Mouse (Mus musculus): ENCODE data around the gene B4galt2. TPM values are rescaled to one million over a fixed set of nuclear protein-coding genes. Genes with fewer than 3 reads are reported as not detected.

The B4galt2 gene
- polyA plus RNA-seq, 1 experiment, result 2.4 TPM

DNA sequence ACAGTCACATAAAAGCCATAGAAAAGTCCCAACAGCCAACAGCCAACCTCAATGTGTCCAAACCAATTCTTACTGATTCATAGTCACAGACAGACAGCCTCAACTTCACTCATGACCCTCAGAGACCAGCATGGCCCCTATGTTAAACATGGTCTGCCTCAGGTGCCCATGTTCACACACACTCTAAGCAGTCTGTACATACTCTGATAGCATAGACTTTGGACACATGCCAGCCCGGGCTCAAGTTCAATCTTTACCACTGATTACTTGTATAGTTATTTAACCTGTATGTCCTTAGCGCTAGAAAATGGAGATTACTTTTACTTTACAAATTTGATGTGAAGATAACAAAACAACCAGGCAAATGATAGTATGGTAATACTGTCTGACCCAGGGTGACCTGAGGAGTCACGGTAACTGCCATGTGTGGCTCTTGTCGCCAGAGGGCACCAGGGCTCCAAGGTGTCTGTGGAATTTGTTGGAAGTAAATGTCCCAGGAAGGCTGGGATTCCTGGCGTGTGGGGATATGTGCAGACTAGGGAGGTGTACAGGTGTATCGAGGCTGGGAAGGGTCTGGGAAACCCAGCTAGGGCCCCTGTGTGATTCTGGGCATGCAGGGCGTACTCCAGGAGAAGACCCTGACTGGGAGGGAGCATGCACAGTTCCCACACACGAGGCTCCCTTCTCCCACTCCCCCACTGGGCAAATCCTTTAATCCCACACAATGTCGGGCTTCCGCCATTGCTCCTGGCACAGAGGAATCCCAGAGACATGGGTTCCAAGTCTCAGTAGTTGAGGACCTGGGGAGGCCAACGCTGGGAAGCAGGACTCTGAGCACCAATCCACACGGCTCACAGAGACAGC is 53.8 kb downstream of the B4galt2 start:
- peak overlapping the region; percentile 54 for H3K27ac ChIP-seq (ENCODE audit: control insufficient read depth, insufficient read depth, low read depth, low read length, poor library complexity)
- WGBS, result 21% methylated on average over 12 of the region's 12 CpGs

GRCm38 (mm10) chr4:117828572-117829145 is 54.6 kb downstream of the B4galt2 start:
- H3K27ac ChIP-seq (ENCODE audit: control insufficient read depth, insufficient read depth, low read depth, low read length, poor library complexity), result no peak overlapping the region
- H3K4me3 ChIP-seq (replicated peaks; ENCODE audit: control insufficient read depth, low read depth, low read length), result no peak overlapping the region
- H3K4me1 ChIP-seq (ENCODE audit: control insufficient read depth, insufficient read depth, low read length), result peaks cover 8% of the 10 kb centered on the region
- 42% methylated on average over 8 of the region's 8 CpGs for WGBS
- TF ChIP-seq CTCF (IDR thresholded peaks at IDR 0.05; ENCODE audit: control insufficient read depth, insufficient read depth, low read length) (no peak), POLR2A (IDR thresholded peaks at IDR 0.05; ENCODE audit: borderline replicate concordance, control insufficient read depth, low read depth, low read length) (no peak)

More for the DNA sequence above, 53.8 kb downstream of the B4galt2 start:
- Histone ChIP-seq H3K4me1 (ENCODE audit: control insufficient read depth, insufficient read depth, low read length) (peaks cover 9% of the 10 kb centered on the region), H3K4me3 (replicated peaks; ENCODE audit: control insufficient read depth, low read depth, low read length) (peak overlapping the region; percentile 11)
- TF ChIP-seq CTCF (IDR thresholded peaks at IDR 0.05; ENCODE audit: control insufficient read depth, insufficient read depth, low read length) (peak; percentile 81), POLR2A (IDR thresholded peaks at IDR 0.05; ENCODE audit: borderline replicate concordance, control insufficient read depth, low read depth, low read length) (no peak)

Other genes starting within 250 kb of the B4galt2 start
- 18.0 and 29.7 TPM in 2 replicates for gene Dmap1, start 201.2 kb downstream of the B4galt2 start, polyA plus RNA-seq (2011; ENCODE audit: insufficient read depth, insufficient read length, low replicate concordance, missing spikeins)
- gene Gm12845, start 159.1 kb downstream of the B4galt2 start, polyA plus RNA-seq (2011; ENCODE audit: insufficient read depth, insufficient read length, low replicate concordance, missing spikeins), result not detected in 2 replicates
- not detected in 2 replicates for gene Klf17, start 117.8 kb downstream of the B4galt2 start, polyA plus RNA-seq (2011; ENCODE audit: insufficient read depth, insufficient read length, low replicate concordance, missing spikeins)
- 87.0 and 92.4 TPM in 2 replicates for gene Slc6a9, start 49.0 kb downstream of the B4galt2 start, polyA plus RNA-seq (2011; ENCODE audit: insufficient read depth, insufficient read length, low replicate concordance, missing spikeins)
- 1.1 TPM in 1 of 2 replicates, not detected in the other for gene Ccdc24, start 10.9 kb downstream of the B4galt2 start, polyA plus RNA-seq (2011; ENCODE audit: insufficient read depth, insufficient read length, low replicate concordance, missing spikeins)
- 227 and 442 TPM in 2 replicates for gene Atp6v0b, start 3.8 kb upstream of the B4galt2 start, polyA plus RNA-seq (2011; ENCODE audit: insufficient read depth, insufficient read length, low replicate concordance, missing spikeins)
- 4.7 and 7.0 TPM in 2 replicates for gene Dph2, start 8.5 kb upstream of the B4galt2 start, polyA plus RNA-seq (2011; ENCODE audit: insufficient read depth, insufficient read length, low replicate concordance, missing spikeins)
- 58.8 and 93.1 TPM in 2 replicates for gene Ipo13, start 31.5 kb upstream of the B4galt2 start, polyA plus RNA-seq (2011; ENCODE audit: insufficient read depth, insufficient read length, low replicate concordance, missing spikeins)
- 4.0 and 5.4 TPM in 2 replicates for gene Artn, start 46.3 kb upstream of the B4galt2 start, polyA plus RNA-seq (2011; ENCODE audit: insufficient read depth, insufficient read length, low replicate concordance, missing spikeins)

Measured in bone marrow, adult 2 months (tissue).